Mouse (Mus musculus): ENCODE measurements around the gene Asic2. TPM values are rescaled to one million over a fixed set of nuclear protein-coding genes. Genes with fewer than 3 reads are reported as not detected.
A peak's percentile ranks its signal among the peaks of the same experiment; 100 is the strongest.

Gene Asic2
- polyA plus RNA-seq, 1 experiment from 2014 or later = not detected

DNA sequence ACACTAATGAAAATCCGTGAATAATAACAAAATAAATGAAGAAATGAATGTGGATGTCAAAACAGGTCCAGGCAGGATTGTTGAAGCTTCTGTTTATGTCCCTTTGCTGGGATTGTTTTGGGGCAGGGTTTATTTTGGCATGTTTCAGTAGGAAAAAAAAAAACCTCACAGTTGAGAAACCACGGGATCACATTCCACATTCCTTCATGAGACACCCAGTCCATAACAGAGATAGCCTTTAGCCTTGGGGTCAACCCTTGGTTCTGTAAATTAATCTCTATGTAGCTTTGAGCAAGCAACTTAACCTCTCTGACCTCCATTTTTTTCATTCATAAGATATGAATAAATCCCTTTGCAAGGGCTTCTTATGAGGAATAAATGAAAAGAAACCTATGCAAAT is 127.3 kb downstream of the Asic2 start:
- H3K4me1 ChIP-seq (ENCODE audit: insufficient read depth) = no peaks in the 10 kb centered on the region
- H3K9ac ChIP-seq (replicated peaks) = no peak overlapping the region
- 33% methylated on average over 2 of the region's 2 CpGs for WGBS (ENCODE audit: insufficient replicate concordance)
- no peak for ATAC-seq
- H3K27me3 ChIP-seq (ENCODE audit: insufficient read depth, low read length) = no peaks in the 10 kb centered on the region
- no peaks in the 10 kb centered on the region for H3K9me3 ChIP-seq (ENCODE audit: low read length)
- no peak overlapping the region for H3K4me2 ChIP-seq (ENCODE audit: low read depth, low read length)
- no peak for DNase-seq
- no peaks in the 10 kb centered on the region for H3K36me3 ChIP-seq (replicated peaks; ENCODE audit: insufficient read depth, low read length)
- H3K4me3 ChIP-seq (ENCODE audit: low read depth, low read length) = no peak overlapping the region
- no peak for TF ChIP-seq CTCF (IDR thresholded peaks at IDR 0.05; ENCODE audit: low read depth)
- no peak for TF ChIP-seq EP300 (IDR thresholded peaks at IDR 0.05; ENCODE audit: low read depth)
- no peak overlapping the region for H3K27ac ChIP-seq (ENCODE audit: low read depth)

DNA sequence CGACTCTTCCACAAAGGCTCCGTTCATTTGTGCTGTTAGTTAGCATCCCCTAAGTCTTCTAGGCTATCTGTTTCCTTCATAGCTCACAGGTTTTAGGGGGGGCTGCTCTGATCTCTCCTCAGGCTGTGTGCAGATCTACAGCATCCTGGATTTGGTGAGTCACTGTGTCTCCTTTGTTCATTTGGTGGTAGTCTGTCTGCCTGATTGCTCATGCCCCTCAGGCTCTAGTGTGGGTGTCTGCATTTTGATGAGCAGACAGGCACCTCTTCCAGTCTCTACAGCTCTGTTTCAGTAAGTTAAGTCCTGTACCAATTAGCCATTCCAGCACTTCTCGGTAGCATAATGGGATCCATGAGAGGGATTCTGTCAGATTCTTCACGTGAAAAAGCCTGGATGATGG is 129.8 kb downstream of the Asic2 start:
- TF ChIP-seq CTCF (IDR thresholded peaks at IDR 0.05; ENCODE audit: low read depth) (no peak), EP300 (IDR thresholded peaks at IDR 0.05; ENCODE audit: low read depth) (no peak)
- whole genome bisulfite sequencing (ENCODE audit: insufficient replicate concordance) = 71% methylated on average over 4 of the region's 4 CpGs

DNA sequence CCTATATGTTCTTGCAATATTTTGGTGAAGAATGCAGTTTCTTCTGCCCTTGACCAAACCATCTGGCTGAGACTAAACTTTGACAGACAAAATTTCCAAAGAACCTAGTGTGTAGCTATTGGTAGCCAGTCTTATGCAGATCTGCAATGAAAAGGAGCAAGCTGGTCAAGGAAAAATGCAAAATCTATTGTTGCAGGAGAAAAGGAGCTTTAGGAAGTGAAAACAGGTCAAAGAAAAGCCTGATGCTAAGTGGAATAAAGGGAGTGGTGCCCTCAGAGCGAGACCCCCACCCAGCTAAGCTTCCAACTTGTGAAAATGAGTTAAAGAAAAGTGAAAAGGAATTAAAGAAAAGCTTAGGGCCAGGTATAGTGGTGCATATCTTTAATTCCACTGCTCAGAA is 135.9 kb downstream of the Asic2 start:
- 36% methylated on average over 1 of the region's 1 CpGs for WGBS (ENCODE audit: insufficient replicate concordance)
- DNase-seq (no peak), ATAC-seq (no peak)
- Histone ChIP-seq H3K9ac (replicated peaks) (no peak overlapping the region), H3K36me3 (replicated peaks; ENCODE audit: insufficient read depth, low read length) (no peaks in the 10 kb centered on the region), H3K27ac (ENCODE audit: low read depth) (no peak overlapping the region), H3K4me3 (ENCODE audit: low read depth, low read length) (no peak overlapping the region), H3K9me3 (ENCODE audit: low read length) (no peaks in the 10 kb centered on the region), H3K27me3 (ENCODE audit: insufficient read depth, low read length) (no peaks in the 10 kb centered on the region), H3K4me2 (ENCODE audit: low read depth, low read length) (no peak overlapping the region), H3K4me1 (ENCODE audit: insufficient read depth) (no peaks in the 10 kb centered on the region)
- TF ChIP-seq EP300 (IDR thresholded peaks at IDR 0.05; ENCODE audit: low read depth) (no peak), CTCF (IDR thresholded peaks at IDR 0.05; ENCODE audit: low read depth) (no peak)

More for the DNA sequence above, 129.8 kb downstream of the Asic2 start:
- Histone ChIP-seq H3K4me2 (ENCODE audit: low read depth, low read length) (no peak overlapping the region), H3K9ac (replicated peaks) (no peak overlapping the region), H3K4me1 (ENCODE audit: insufficient read depth) (no peaks in the 10 kb centered on the region), H3K9me3 (ENCODE audit: low read length) (no peaks in the 10 kb centered on the region), H3K27ac (ENCODE audit: low read depth) (no peak overlapping the region), H3K36me3 (replicated peaks; ENCODE audit: insufficient read depth, low read length) (no peaks in the 10 kb centered on the region), H3K27me3 (ENCODE audit: insufficient read depth, low read length) (no peaks in the 10 kb centered on the region), H3K4me3 (ENCODE audit: low read depth, low read length) (no peak overlapping the region)
- ATAC-seq (no peak), DNase-seq (no peak)

GRCm38 (mm10) chr11:81816531-81816930 is 151.7 kb downstream of the Asic2 start:
- no peak for TF ChIP-seq CTCF (IDR thresholded peaks at IDR 0.05; ENCODE audit: low read depth)
- TF ChIP-seq EP300 (IDR thresholded peaks at IDR 0.05; ENCODE audit: low read depth) = no peak
- Histone ChIP-seq H3K27ac (ENCODE audit: low read depth) (no peak overlapping the region), H3K4me1 (ENCODE audit: insufficient read depth) (no peaks in the 10 kb centered on the region), H3K9me3 (ENCODE audit: low read length) (no peaks in the 10 kb centered on the region), H3K36me3 (replicated peaks; ENCODE audit: insufficient read depth, low read length) (no peaks in the 10 kb centered on the region), H3K4me3 (ENCODE audit: low read depth, low read length) (no peak overlapping the region), H3K27me3 (ENCODE audit: insufficient read depth, low read length) (no peaks in the 10 kb centered on the region), H3K9ac (replicated peaks) (no peak overlapping the region), H3K4me2 (ENCODE audit: low read depth, low read length) (no peak overlapping the region)
- ATAC-seq (no peak), DNase-seq (no peak)
- 57% methylated on average over 5 of the region's 5 CpGs for WGBS (ENCODE audit: insufficient replicate concordance)

GRCm38 (mm10) chr11:81814816-81815215 is 153.4 kb downstream of the Asic2 start:
- Histone ChIP-seq H3K9me3 (ENCODE audit: low read length) (no peaks in the 10 kb centered on the region), H3K4me2 (ENCODE audit: low read depth, low read length) (no peak overlapping the region), H3K4me3 (ENCODE audit: low read depth, low read length) (no peak overlapping the region), H3K27me3 (ENCODE audit: insufficient read depth, low read length) (no peaks in the 10 kb centered on the region), H3K4me1 (ENCODE audit: insufficient read depth) (no peaks in the 10 kb centered on the region), H3K9ac (replicated peaks) (no peak overlapping the region), H3K27ac (ENCODE audit: low read depth) (no peak overlapping the region), H3K36me3 (replicated peaks; ENCODE audit: insufficient read depth, low read length) (no peaks in the 10 kb centered on the region)
- TF ChIP-seq CTCF (IDR thresholded peaks at IDR 0.05; ENCODE audit: low read depth) (no peak), EP300 (IDR thresholded peaks at IDR 0.05; ENCODE audit: low read depth) (no peak)
- DNase-seq (no peak), ATAC-seq (no peak)
- WGBS (ENCODE audit: insufficient replicate concordance) = 78% methylated on average over 1 of the region's 1 CpGs

- H3K9me3 ChIP-seq (ENCODE audit: low read length) = no peaks in the 10 kb centered on the region
Observed at GRCm38 (mm10) chr11:81806905-81807659, 161.2 kb downstream of the Asic2 start.

More at GRCm38 (mm10) chr11:81806905-81807659, 161.2 kb downstream of the Asic2 start:
- Histone ChIP-seq H3K9ac (replicated peaks) (no peak overlapping the region), H3K4me1 (ENCODE audit: insufficient read depth) (no peaks in the 10 kb centered on the region), H3K27ac (ENCODE audit: low read depth) (no peak overlapping the region), H3K4me2 (ENCODE audit: low read depth, low read length) (no peak overlapping the region), H3K36me3 (replicated peaks; ENCODE audit: insufficient read depth, low read length) (no peaks in the 10 kb centered on the region), H3K4me3 (ENCODE audit: low read depth, low read length) (no peak overlapping the region), H3K27me3 (ENCODE audit: insufficient read depth, low read length) (no peaks in the 10 kb centered on the region)
- DNase-seq (peak; percentile 23), ATAC-seq (peak; percentile 35; the same call in 1 of the 2 replicates)
- no peak for TF ChIP-seq EP300 (IDR thresholded peaks at IDR 0.05; ENCODE audit: low read depth)
- no peak for TF ChIP-seq CTCF (IDR thresholded peaks at IDR 0.05; ENCODE audit: low read depth)
- 64% methylated on average over 11 of the region's 11 CpGs for WGBS (ENCODE audit: insufficient replicate concordance)
